Mouse (Mus musculus): ENCODE results near the gene 1700001P01Rik.

- TF ChIP-seq ZNF384 (IDR thresholded peaks at IDR 0.05; ENCODE audit: low read depth, low read length) (no peak), MAFK (IDR thresholded peaks at IDR 0.05; ENCODE audit: insufficient replicate concordance, low read length) (no peak), POLR2A (IDR thresholded peaks at IDR 0.05; ENCODE audit: low read depth, low read length) (no peak), CTCF (conservative IDR thresholded peaks at IDR 0.05 in 1 of 2, IDR thresholded peaks at IDR 0.05 in 1 of 2; ENCODE audit: low read depth in 2 of 2, low read length in 2 of 2) (peak; percentile 18 to 55; a peak in 2 of 4 replicates), MEF2A (IDR thresholded peaks at IDR 0.05; ENCODE audit: borderline replicate concordance, low read depth, low read length) (no peak)
Observed at GRCm38 (mm10) chr11:97761638-97762037, 14.1 kb downstream of the 1700001P01Rik start.
